In the genomic region with DNA sequence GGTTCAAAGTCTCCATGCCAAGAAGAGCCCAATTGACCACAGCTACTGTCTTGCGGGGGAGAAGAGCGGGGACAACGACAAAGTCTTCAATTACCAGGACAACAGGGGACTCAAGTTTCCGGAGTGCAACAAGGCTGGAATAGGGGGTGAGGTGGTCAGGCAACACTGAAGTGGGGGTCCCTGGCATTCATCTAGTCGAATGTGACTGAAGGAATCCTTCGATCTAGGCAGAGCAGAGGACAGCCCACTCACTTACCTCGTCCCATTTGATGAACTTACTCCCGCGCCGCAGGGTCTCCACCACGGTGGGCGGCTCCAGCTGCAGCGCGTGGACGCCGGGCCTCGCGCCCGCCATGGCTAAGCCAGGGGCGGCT, we compare ENCODE assay signal across 7 mouse cellular contexts. TPM values are rescaled to one million over a fixed set of nuclear protein-coding genes. Genes with fewer than 3 reads are reported as not detected.
DNase-seq lines count a peak whose midpoint lies in the region; ATAC-seq and TF ChIP-seq lines count a peak whose summit lies in the region.

No protein-coding gene starts in this region.

- no peaks in the 10 kb centered on the region for H3K27me3 ChIP-seq in lung, embryonic 15.5 days
- no peaks in the 10 kb centered on the region; the same call in 1 of the 2 replicates for H3K27me3 ChIP-seq in limb, embryonic 11.5 days (ENCODE audit: control insufficient read depth, insufficient read depth, low read length)
- H3K27me3 ChIP-seq in small intestine, adult 2 months (ENCODE audit: control insufficient read depth, insufficient read depth, low read length), result no peaks in the 10 kb centered on the region

- WGBS in lung, embryonic 15.5 days, result under 1% methylated on average over 20 of the region's 20 CpGs
- 1% methylated on average over 20 of the region's 20 CpGs for WGBS in limb, embryonic 11.5 days
- under 1% methylated on average over 20 of the region's 20 CpGs for WGBS in small intestine, adult 2 months

- peak overlapping the region; percentile 81 for H3K9ac ChIP-seq in lung, embryonic 15.5 days
- peak overlapping the region; percentile 73 for H3K9ac ChIP-seq in limb, embryonic 11.5 days (ENCODE audit: low read length)

- no peak for DNase-seq in lung, postnatal 10 days
- no peak for DNase-seq in limb, embryonic 11.5 days (ENCODE audit: low spot score)
- no peak for DNase-seq in cerebellum, postnatal 25 days
- DNase-seq in frontal cortex, postnatal 25 days (ENCODE audit: low spot score in 2 of 2), result no peak

- no peak for ATAC-seq in lung, embryonic 15.5 days (ENCODE audit: borderline replicate concordance, extremely low read depth, low FRiP score, low TSS enrichment)
- 0 out of 2 replicates have a peak, but pooled peaks have one; percentile 5 for ATAC-seq in limb, embryonic 11.5 days (ENCODE audit: insufficient number of reproducible peaks, low FRiP score, low TSS enrichment, low read depth)

- H3K27ac ChIP-seq in lung, embryonic 15.5 days, result peak overlapping the region; percentile 63
- no peak overlapping the region for H3K27ac ChIP-seq in embryonic fibroblast, embryonic 13.5 days (ENCODE audit: insufficient read depth, low read length)
- H3K27ac ChIP-seq in limb, embryonic 11.5 days (replicated peaks; ENCODE audit: low read depth, low read length), result no peak overlapping the region
- peak overlapping the region; percentile 100 for H3K27ac ChIP-seq in small intestine, adult 2 months (ENCODE audit: insufficient read depth, low read depth, low read length)

- no peak for TF ChIP-seq CTCF in embryonic fibroblast, embryonic 13.5 days (IDR thresholded peaks at IDR 0.05; ENCODE audit: borderline replicate concordance, insufficient read depth, low read length)
- TF ChIP-seq CTCF in small intestine, adult 2 months (IDR thresholded peaks at IDR 0.05; ENCODE audit: extremely low read depth, insufficient read length, insufficient replicate concordance, low read depth, low read length), result no peak

- TF ChIP-seq POLR2A in embryonic fibroblast, embryonic 13.5 days (IDR thresholded peaks at IDR 0.05; ENCODE audit: low read depth, low read length), result no peak
- no peak for TF ChIP-seq POLR2A in small intestine, adult 2 months (IDR thresholded peaks at IDR 0.05; ENCODE audit: low read depth, low read length)

- H3K9me3 ChIP-seq in lung, embryonic 15.5 days, result no peaks in the 10 kb centered on the region
- H3K9me3 ChIP-seq in limb, embryonic 11.5 days (ENCODE audit: control insufficient read depth, low read length), result no peaks in the 10 kb centered on the region

- peaks cover 24% of the 10 kb centered on the region for H3K36me3 ChIP-seq in lung, embryonic 15.5 days
- peaks cover 2% of the 10 kb centered on the region; the same call in 1 of the 2 replicates for H3K36me3 ChIP-seq in limb, embryonic 11.5 days (ENCODE audit: control insufficient read depth, insufficient read depth, low read length)
- H3K36me3 ChIP-seq in small intestine, adult 2 months (ENCODE audit: control insufficient read depth, insufficient read depth, low read length), result peaks cover 27% of the 10 kb centered on the region

- peaks cover 33% of the 10 kb centered on the region for H3K4me1 ChIP-seq in lung, embryonic 15.5 days
- peaks cover 11% of the 10 kb centered on the region; the same call in 1 of the 2 replicates for H3K4me1 ChIP-seq in embryonic fibroblast, embryonic 13.5 days (ENCODE audit: control insufficient read depth, insufficient read depth, low read length)
- H3K4me1 ChIP-seq in limb, embryonic 11.5 days (ENCODE audit: control insufficient read depth, insufficient read depth, low read length), result peaks cover 27% of the 10 kb centered on the region
- peaks cover 32% of the 10 kb centered on the region for H3K4me1 ChIP-seq in small intestine, adult 2 months (ENCODE audit: control insufficient read depth, insufficient read depth, insufficient read length, low read length)

- peak overlapping the region; percentile 77 for H3K4me2 ChIP-seq in lung, embryonic 15.5 days
- peak overlapping the region; percentile 69 for H3K4me2 ChIP-seq in limb, embryonic 11.5 days (ENCODE audit: low read depth, severe bottlenecking)

- peak overlapping the region; percentile 71 for H3K4me3 ChIP-seq in lung, embryonic 15.5 days
- H3K4me3 ChIP-seq in embryonic fibroblast, embryonic 13.5 days (ENCODE audit: insufficient read depth, low read length), result peak overlapping the region; percentile 76
- H3K4me3 ChIP-seq in limb, embryonic 11.5 days (ENCODE audit: low read depth, low read length), result peak overlapping the region; percentile 58
- H3K4me3 ChIP-seq in small intestine, adult 2 months (ENCODE audit: low read depth, low read length), result peak overlapping the region; percentile 92

RNA-seq across cellular contexts. Expression of a gene that starts 5.5 kb away (rescaled TPM):
- polyA plus RNA-seq in lung, embryonic 15.5 days (2015; fragmentation: Nextera tagmentation; extraction: Ambion mirVana), result 141 and 160 TPM in 2 replicates
- polyA plus RNA-seq in embryonic fibroblast, embryonic 13.5 days (2011; ENCODE audit: insufficient read length, low read depth, missing spikeins), result 161 and 202 TPM in 2 replicates
- polyA plus RNA-seq in limb, embryonic 11.5 days (2014; fragmentation: Nextera tagmentation; extraction: Ambion mirVana), result 282 and 293 TPM in 2 replicates
- 44.2 and 100 TPM in 2 replicates for polyA plus RNA-seq in small intestine, adult 2 months (2012; rRNA removed)

RNA-seq across cellular contexts. Expression of a gene that starts 7.0 kb away (rescaled TPM):
- 53.5 and 53.9 TPM in 2 replicates for polyA plus RNA-seq in lung, embryonic 15.5 days (2015; fragmentation: Nextera tagmentation; extraction: Ambion mirVana)
- 56.2 and 69.3 TPM in 2 replicates for polyA plus RNA-seq in embryonic fibroblast, embryonic 13.5 days (2011; ENCODE audit: insufficient read length, low read depth, missing spikeins)
- 24.4 and 27.7 TPM in 2 replicates for polyA plus RNA-seq in limb, embryonic 11.5 days (2014; fragmentation: Nextera tagmentation; extraction: Ambion mirVana)
- 200 and 595 TPM in 2 replicates for polyA plus RNA-seq in small intestine, adult 2 months (2012; rRNA removed)

RNA-seq across cellular contexts. Expression of a gene that starts 11.0 kb away (rescaled TPM):
- polyA plus RNA-seq in lung, embryonic 15.5 days (2015; fragmentation: Nextera tagmentation; extraction: Ambion mirVana), result 121 and 126 TPM in 2 replicates
- polyA plus RNA-seq in embryonic fibroblast, embryonic 13.5 days (2011; ENCODE audit: insufficient read length, low read depth, missing spikeins), result 35.9 and 37.0 TPM in 2 replicates
- 70.9 and 72.7 TPM in 2 replicates for polyA plus RNA-seq in limb, embryonic 11.5 days (2014; fragmentation: Nextera tagmentation; extraction: Ambion mirVana)
- polyA plus RNA-seq in small intestine, adult 2 months (2012; rRNA removed), result 23.0 and 47.9 TPM in 2 replicates

RNA-seq across cellular contexts. Expression of a gene that starts 18.2 kb away (rescaled TPM):
- 42.9 and 48.7 TPM in 2 replicates for polyA plus RNA-seq in lung, embryonic 15.5 days (2015; fragmentation: Nextera tagmentation; extraction: Ambion mirVana)
- polyA plus RNA-seq in embryonic fibroblast, embryonic 13.5 days (2011; ENCODE audit: insufficient read length, low read depth, missing spikeins), result 24.5 and 29.6 TPM in 2 replicates
- 37.1 and 38.7 TPM in 2 replicates for polyA plus RNA-seq in limb, embryonic 11.5 days (2014; fragmentation: Nextera tagmentation; extraction: Ambion mirVana)
- 19.8 and 20.4 TPM in 2 replicates for polyA plus RNA-seq in small intestine, adult 2 months (2012; rRNA removed)

RNA-seq across cellular contexts. Expression of a gene that starts 23.1 kb away (rescaled TPM):
- polyA plus RNA-seq in lung, embryonic 15.5 days (2015; fragmentation: Nextera tagmentation; extraction: Ambion mirVana), result 23.5 and 23.9 TPM in 2 replicates
- polyA plus RNA-seq in embryonic fibroblast, embryonic 13.5 days (2011; ENCODE audit: insufficient read length, low read depth, missing spikeins), result 15.0 and 22.2 TPM in 2 replicates
- 15.0 and 20.7 TPM in 2 replicates for polyA plus RNA-seq in limb, embryonic 11.5 days (2014; fragmentation: Nextera tagmentation; extraction: Ambion mirVana)
- polyA plus RNA-seq in small intestine, adult 2 months (2012; rRNA removed), result 34.1 and 53.4 TPM in 2 replicates

Comparison
In these comparisons a context has a peak if more than half of its experiments do, and no peak if none do; other contexts are left out.
1. H3K27ac ChIP-seq: peak in lung, embryonic 15.5 days (single experiment) and small intestine, adult 2 months (single experiment); none in embryonic fibroblast, embryonic 13.5 days (single experiment) and limb, embryonic 11.5 days (single experiment).
2. Peak in every context shown above with its lines, with median percentiles within 50 percentile points of each other: H3K4me3 ChIP-seq.